11 mouse cellular contexts compared by ENCODE assay signal in genomic region chr4:155560932-155561331, GRCm38 (mm10). TPM values are rescaled to one million over a fixed set of nuclear protein-coding genes. Genes with fewer than 3 reads are reported as not detected.
DNase-seq lines count a peak whose midpoint lies in the region; TF ChIP-seq lines count a peak whose summit lies in the region.
"Had no signal": no experiment of that assay in that cellular context is flagged by ENCODE, and none has a peak within 500 bp of the region (broad histone marks: within the 10 kb centered on the region; RNA-seq: fewer than 3 reads in every experiment).

No protein-coding gene starts in this region.

- H3K36me3 ChIP-seq in liver, adult 2 months (ENCODE audit: control insufficient read depth, insufficient read depth, low read length) = peaks cover 4% of the 10 kb centered on the region
- H3K36me3 ChIP-seq in macrophage (ENCODE audit: inconsistent target) = peaks cover 31% of the 10 kb centered on the region

- WGBS in liver, adult 2 months = 21% methylated on average over 2 of the region's 2 CpGs
- 76% methylated on average over 2 of the region's 2 CpGs for WGBS in macrophage (ENCODE audit: missing documents)

- no peak overlapping the region for H3K4me3 ChIP-seq in liver, adult 2 months (ENCODE audit: insufficient read depth, low read depth, low read length)
- no peak overlapping the region for H3K4me3 ChIP-seq in macrophage (ENCODE audit: inconsistent target)
- H3K4me3 ChIP-seq: hindbrain, embryonic 12.5 days; midbrain, embryonic 15.5 days had no signal

- peak; percentile 26 to 34 for DNase-seq in cerebellum, postnatal 10 days
- no peak for DNase-seq in cerebellum, adult 9-10 months
- DNase-seq in liver, adult 2 months (ENCODE audit: extremely low read depth, low read depth, low spot score) = peak; percentile 82
- DNase-seq in liver = no peak
- peak; percentile 19 to 76 for DNase-seq in kidney, postnatal 25 days
- no peak for DNase-seq in adrenal gland, postnatal 10 days
- DNase-seq in embryo, embryonic 9.5 days (ENCODE audit: extremely low spot score) = no peak
- DNase-seq: adrenal gland, adult 8-10 months had no signal

- H3K27ac ChIP-seq in liver, adult 2 months (replicated peaks; ENCODE audit: insufficient read depth, low read depth, low read length) = peak overlapping the region; percentile 71
- peak overlapping the region; percentile 88 for H3K27ac ChIP-seq in macrophage
- H3K27ac ChIP-seq: hindbrain, embryonic 12.5 days had no signal

- H3K27me3 ChIP-seq in liver, adult 2 months (ENCODE audit: control insufficient read depth, insufficient read depth, low read length) = no peaks in the 10 kb centered on the region
- H3K27me3 ChIP-seq: hindbrain, embryonic 12.5 days; midbrain, embryonic 15.5 days had no signal

- peaks cover 41% of the 10 kb centered on the region for H3K4me1 ChIP-seq in liver, adult 2 months (ENCODE audit: control insufficient read depth, insufficient read depth, low read length)

- peak overlapping the region; percentile 43; the same call in 1 of the 2 replicates for H3K9ac ChIP-seq in liver, adult 2 months (ENCODE audit: low read depth, low read length)
- H3K9ac ChIP-seq: hindbrain, embryonic 12.5 days; midbrain, embryonic 15.5 days had no signal

- no peak for TF ChIP-seq POLR2A in liver, adult 2 months (IDR thresholded peaks at IDR 0.05; ENCODE audit: extremely low read depth, insufficient read depth, low read length)

- peaks cover 7% of the 10 kb centered on the region; the same call in 1 of the 2 replicates for H3K79me2 ChIP-seq in liver, adult 2 months (ENCODE audit: control insufficient read depth, insufficient read depth, low read length)
- H3K79me2 ChIP-seq in macrophage (ENCODE audit: inconsistent target) = peaks cover 51% of the 10 kb centered on the region

- no peak for TF ChIP-seq CTCF in liver, adult 2 months (IDR thresholded peaks at IDR 0.05; ENCODE audit: low read depth, low read length)

RNA-seq across cellular contexts. Expression of gene Nadk, which starts 1.2 kb away (rescaled TPM):
- 163 and 201 TPM in 2 replicates for total RNA-seq in liver, adult 2 months (2014; rRNA removed)
- polyA plus RNA-seq in liver, adult 2 months (2012; rRNA removed) = 196 and 218 TPM in 2 replicates
- total RNA-seq in macrophage (2018; cell fraction: chromatin; rRNA removed) = 100 to 1,000 TPM in 19 of 26 experiments, 10 to 100 TPM in 7; 39.0 to 252 (median 153) TPM
- 100 to 1,000 TPM in 24 of 26 experiments, 10 to 100 TPM in 2; 95.1 to 211 (median 142) TPM for total RNA-seq in macrophage (2018; cell fraction: cytosol; rRNA removed)
- total RNA-seq in macrophage (2018; cell fraction: nucleus; rRNA removed) = 100 to 1,000 TPM in 21 of 26 experiments, 10 to 100 TPM in 5; 67.7 to 217 (median 164) TPM
- polyA plus RNA-seq in macrophage (2018) = 75.4 to 129 TPM (median 88.2 TPM) in 3 replicates
- 100 to 1,000 TPM; 181 to 185 TPM for total RNA-seq in adrenal gland, postnatal 10 days (2021)

RNA-seq across cellular contexts. Expression of gene Slc35e2, which starts 40.3 kb away (rescaled TPM):
- 63.5 and 65.6 TPM in 2 replicates for total RNA-seq in liver, adult 2 months (2014; rRNA removed)
- 18.5 and 19.8 TPM in 2 replicates for polyA plus RNA-seq in liver, adult 2 months (2012; rRNA removed)
- total RNA-seq in macrophage (2018; cell fraction: chromatin; rRNA removed) = 10 to 100 TPM in 15 of 26 experiments, 1 to 10 TPM in 11; 3.4 to 20.6 (median 13.1) TPM
- total RNA-seq in macrophage (2018; cell fraction: cytosol; rRNA removed) = 10 to 100 TPM in 12 of 26 experiments, 1 to 10 TPM in 14; 5.2 to 12.7 (median 9.7) TPM
- 10 to 100 TPM in 19 of 26 experiments, 1 to 10 TPM in 7; 4.0 to 19.3 (median 12.7) TPM for total RNA-seq in macrophage (2018; cell fraction: nucleus; rRNA removed)
- polyA plus RNA-seq in macrophage (2018) = 4.6 to 4.9 TPM (median 4.8 TPM) in 3 replicates
- 10 to 100 TPM; 25.2 to 26.7 TPM for total RNA-seq in adrenal gland, postnatal 10 days (2021)

Comparison
In these comparisons a context has a peak if more than half of its experiments do, and no peak if none do; other contexts are left out.
1. DNase-seq: peak in cerebellum, postnatal 10 days (2 of 2), liver, adult 2 months (single experiment) and kidney, postnatal 25 days (2 of 2); none in cerebellum, adult 9-10 months (single experiment), liver (single experiment), adrenal gland, postnatal 10 days (single experiment) and embryo, embryonic 9.5 days (single experiment).